Mouse (Mus musculus): ENCODE data around the gene Psmd9.

Psmd9 gene

DNA sequence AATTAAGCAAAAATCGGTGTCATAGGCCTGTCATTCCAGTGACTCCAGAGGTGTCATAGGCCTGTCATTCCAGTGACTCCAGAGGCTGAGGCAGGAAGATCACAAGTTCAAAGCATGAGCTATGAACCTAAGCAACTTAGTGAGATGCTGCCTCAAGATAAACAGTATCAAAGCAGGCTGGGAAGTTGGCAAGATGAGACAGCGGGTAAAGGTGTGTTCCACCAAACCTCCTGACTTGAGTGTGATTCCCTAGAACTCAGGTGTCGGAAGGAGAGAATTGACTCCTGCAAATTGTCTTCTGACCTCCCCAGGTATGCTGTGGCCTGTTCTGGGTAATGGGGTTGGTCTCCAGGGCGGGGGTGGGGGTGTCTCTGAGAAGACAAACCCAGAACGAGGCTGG, at the start of gene Psmd9:
Gene Psmd9, plus strand, starts transcription at position 130 of the 400 bp plus-strand sequence.
- DNase-seq (ENCODE audit: low spot score in 2 of 2): no peak

DNA sequence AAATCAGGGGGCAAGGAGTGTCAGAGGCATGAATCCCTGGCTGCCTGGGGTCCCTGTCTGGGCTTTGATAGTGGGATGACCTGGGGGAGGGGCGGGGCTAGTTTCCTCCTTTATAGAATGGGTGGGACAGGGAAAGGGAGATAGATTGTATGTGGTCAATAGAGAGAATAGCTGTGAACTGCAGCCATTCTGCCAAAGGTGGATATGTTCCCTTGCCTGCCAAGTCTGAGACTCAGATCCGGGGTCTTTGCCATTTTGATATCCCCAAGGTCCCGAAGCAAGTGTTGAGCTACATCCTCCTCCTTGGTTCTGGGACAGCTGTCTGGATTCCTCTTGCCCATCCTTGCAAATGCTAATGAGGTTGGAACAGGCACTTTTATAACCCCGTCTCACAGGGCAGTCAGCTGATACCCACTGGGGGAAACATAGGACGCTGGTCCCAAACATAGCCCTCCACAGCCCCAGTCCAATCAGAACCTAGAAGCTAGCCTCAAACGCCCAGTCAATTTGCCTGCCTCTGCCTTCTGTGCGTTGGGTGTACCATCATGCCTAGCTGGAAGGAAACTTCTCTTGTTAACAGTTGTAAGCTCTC, 48.5 kb upstream of the Psmd9 start:
- DNase-seq (ENCODE audit: low spot score in 2 of 2): no peak

GRCm38 (mm10) chr5:123122181-123122580, 47.0 kb upstream of the Psmd9 start:
- DNase-seq (ENCODE audit: low spot score in 2 of 2): no peak

DNA sequence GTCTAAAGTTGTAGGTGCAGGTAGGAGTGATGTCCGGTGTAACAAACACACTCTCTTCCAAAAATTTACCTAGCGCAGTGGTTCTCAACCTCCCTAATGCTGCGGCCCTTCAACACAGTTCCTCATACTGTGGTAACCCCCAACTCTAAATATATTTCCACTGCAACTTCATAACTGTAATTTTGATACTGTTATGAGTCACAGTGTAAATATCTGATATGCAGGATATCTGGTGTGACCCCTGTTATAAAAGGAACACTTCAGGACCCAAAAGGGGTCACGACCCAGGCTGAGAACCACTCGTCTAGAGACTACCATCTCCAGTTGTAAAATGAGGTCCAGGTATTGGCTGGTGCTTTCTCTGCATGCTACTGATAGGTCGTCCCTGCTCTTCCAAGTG, 44.1 kb upstream of the Psmd9 start:
- no peak for DNase-seq (ENCODE audit: low spot score in 2 of 2)

DNA sequence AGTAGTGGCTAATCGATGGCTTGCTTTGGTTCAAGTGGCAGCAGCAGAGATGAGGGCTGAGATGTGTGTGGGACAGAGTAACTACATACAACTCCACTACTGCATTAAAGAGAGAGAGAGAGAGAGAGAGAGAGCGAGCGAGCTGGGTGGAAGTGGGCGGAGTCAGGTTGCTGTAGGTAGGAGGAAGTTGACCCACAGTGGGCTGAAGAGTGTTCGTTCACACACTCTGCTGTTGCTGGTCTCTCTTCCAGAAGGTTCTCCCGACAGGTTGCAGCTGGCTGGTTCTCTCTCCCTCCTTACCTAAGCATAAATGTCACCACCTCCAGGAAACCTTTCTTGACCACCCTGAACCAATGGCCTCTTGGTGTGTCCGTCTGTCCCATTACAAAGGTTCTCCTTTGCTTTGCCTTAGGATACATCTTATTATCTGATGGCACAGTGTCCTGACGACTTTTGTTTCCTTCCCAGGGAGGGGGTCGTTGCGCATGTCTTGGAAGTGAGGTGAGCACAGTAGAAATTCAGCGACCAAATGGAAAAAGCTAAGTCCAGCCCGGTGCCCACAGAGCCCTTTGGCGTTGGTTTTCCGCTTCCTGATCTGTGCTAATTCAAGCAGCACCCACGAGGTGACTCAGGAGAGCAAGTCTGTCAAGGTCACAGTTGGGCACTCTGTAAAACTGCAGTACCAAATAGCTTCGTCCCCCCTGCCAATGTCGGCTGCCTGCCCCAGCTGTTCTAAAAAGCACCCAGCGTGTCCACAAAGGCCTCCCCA, 43.4 kb upstream of the Psmd9 start:
- no peak for DNase-seq (ENCODE audit: low spot score in 2 of 2)

GRCm38 (mm10) chr5:123127031-123127430, 42.2 kb upstream of the Psmd9 start:
- DNase-seq (ENCODE audit: low spot score in 2 of 2): no peak

DNA sequence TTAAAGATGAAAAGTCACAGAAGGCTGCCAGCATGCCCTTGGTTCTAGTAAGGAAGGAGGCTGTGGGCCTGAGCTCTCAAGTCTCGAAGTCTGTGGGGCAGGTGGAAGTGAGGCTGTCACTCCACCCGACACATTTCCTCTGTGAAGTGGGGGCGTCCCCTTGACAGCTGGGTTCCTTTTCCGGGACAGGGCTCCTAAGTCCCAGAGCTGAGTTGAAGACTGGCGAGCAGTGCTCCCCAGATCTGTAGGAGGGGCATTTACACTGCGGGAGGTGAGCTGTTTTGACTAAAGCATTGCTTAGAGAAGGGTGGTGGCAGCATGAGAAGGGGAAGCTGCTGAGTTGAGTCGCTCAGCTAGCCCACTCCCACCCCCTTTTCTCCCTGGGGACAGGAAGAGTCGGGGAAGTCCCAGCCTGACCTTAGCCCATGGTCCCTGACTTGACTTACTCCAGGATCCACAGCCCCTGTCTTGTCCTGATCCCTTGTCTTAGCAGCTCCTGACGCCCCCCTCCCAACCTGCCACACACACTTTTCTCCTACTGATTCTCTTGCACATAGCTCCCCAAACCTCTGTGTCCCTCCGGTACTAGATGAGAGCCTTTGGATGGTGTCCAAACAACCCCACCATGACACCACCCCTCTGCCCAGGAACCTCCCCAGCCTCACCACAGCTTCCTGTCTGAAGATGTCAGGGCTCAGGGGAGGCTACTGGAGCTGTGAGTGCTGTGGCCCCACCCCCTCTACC, 40.6 kb upstream of the Psmd9 start:
- DNase-seq (ENCODE audit: low spot score in 2 of 2): no peak

- no peak for DNase-seq (ENCODE audit: low spot score in 2 of 2)
Observed at GRCm38 (mm10) chr5:123129170-123129757, 39.9 kb upstream of the Psmd9 start.

GRCm38 (mm10) chr5:123130030-123130813, 39.0 kb upstream of the Psmd9 start:
- DNase-seq (ENCODE audit: low spot score in 2 of 2): no peak

- DNase-seq (ENCODE audit: low spot score in 2 of 2): no peak
Observed at GRCm38 (mm10) chr5:123130814-123131148, 38.4 kb upstream of the Psmd9 start.

DNA sequence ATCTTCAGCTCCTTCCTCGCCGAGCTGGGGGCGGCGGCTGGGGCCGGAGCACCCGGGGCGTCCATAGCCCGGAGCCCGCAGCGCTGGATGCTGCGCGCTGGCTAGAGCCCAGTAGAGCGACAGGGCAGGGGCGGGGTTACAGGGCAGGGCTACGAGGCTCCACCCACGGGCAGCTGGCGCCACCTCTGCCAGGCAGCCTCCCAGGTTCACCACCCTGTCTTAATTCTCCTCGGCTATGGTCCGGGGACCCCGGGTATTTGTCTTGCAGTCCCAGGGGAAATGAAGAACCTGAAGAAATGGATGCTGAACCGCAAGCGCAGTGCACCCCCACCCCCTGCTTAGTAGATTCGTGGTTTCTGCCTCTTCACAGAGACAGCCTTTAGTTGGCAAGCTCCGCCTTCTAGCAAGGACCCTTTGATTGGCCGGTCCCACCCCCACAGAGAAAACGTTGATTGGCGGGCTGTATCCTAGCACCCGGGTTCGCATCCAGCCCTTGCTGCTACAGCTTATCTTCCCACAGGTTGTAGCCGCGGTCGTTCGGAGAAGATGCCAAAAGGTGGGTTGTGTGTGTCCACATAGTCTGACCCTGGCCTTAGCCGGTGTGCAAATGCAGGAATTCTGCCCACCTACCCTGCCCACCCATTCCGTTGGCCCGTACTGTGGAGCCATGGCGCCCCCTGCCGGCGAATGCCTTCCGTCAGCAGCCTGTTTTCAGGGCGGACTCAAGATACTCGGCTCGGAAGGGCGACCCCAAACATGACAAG, 36.7 kb upstream of the Psmd9 start, which contains the start of gene Rhof:
Gene Rhof, minus strand, starts transcription at position 385 of the 764 bp plus-strand sequence.
- DNase-seq (ENCODE audit: low spot score in 2 of 2): peak in 1 of 2 experiments; percentile 86

DNA sequence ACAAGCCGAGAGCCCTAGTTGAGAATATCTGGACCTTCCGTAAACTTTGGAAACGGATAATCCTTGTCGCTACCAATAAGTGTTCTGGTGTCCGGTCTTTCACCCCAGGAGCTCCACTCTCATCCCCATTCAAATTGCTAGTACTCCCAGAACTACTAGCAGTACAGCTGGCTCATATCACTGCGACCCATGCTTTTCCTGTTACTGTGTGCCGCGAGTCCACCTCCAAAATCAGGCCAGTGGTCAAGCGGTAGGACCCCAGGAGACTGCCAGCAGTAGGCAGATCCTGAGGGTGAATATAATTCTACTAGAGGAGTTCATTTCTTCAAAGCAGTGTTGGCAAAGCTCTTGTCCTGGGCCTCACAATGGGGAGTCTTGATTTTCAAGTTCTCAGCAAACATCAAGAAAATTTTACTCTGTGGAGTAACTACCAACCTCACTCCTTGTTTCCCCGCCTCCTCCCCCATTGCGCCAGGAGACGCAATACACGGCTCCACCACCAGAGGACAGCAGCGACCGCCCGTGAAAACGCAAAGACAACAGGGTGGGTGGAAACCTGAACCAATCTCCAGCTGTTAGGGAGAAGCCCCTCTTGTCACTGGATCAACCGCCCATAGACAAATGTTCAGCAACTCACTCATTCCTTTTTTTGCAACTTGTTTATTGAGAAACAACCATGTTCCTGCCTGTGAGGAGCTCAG, 36.0 kb upstream of the Psmd9 start:
- peak in 1 of 2 experiments; percentile 94 for DNase-seq (ENCODE audit: low spot score in 2 of 2)

GRCm38 (mm10) chr5:123133784-123134143, 35.4 kb upstream of the Psmd9 start:
- no peak for DNase-seq (ENCODE audit: low spot score in 2 of 2)

GRCm38 (mm10) chr5:123134186-123134874, 34.9 kb upstream of the Psmd9 start:
- peak in 1 of 2 experiments; percentile 62 for DNase-seq (ENCODE audit: low spot score in 2 of 2)

DNA sequence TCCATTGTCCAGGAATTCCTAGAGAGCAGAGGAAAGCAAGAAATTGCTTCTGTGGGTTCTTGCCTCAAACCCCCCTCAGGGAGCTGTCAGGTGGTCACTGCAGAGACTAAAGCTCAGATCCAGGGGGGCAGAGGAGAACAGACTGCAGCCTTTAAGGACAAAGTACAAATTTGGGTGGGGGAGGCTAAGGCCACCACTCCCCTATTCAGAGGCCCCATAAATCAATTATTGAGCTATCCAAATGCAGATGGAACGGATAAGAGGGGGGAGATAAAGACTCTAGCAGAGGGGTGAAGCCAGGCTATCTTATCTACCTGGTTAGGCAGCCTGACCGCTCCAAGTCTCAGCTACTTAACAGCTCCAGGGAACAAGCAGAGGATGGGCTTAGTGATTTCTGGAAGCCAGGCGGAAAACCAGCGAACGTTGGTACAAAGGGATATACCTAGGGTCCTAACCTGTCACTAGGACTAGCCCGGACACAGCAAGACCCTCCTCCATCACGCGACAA, 34.3 kb upstream of the Psmd9 start:
- no peak for DNase-seq (ENCODE audit: low spot score in 2 of 2)

- DNase-seq (ENCODE audit: low spot score in 2 of 2): peak in 1 of 2 experiments; percentile 79
Observed at GRCm38 (mm10) chr5:123135471-123136360, 33.5 kb upstream of the Psmd9 start.

- DNase-seq (ENCODE audit: low spot score in 2 of 2): peak in 1 of 2 experiments; percentile 88
Observed at GRCm38 (mm10) chr5:123136361-123137043, 32.7 kb upstream of the Psmd9 start.

Measured in left cerebral cortex, adult 9 months (tissue).